Comparison of ENCODE assay signal across 8 mouse cellular contexts in the genomic region with DNA sequence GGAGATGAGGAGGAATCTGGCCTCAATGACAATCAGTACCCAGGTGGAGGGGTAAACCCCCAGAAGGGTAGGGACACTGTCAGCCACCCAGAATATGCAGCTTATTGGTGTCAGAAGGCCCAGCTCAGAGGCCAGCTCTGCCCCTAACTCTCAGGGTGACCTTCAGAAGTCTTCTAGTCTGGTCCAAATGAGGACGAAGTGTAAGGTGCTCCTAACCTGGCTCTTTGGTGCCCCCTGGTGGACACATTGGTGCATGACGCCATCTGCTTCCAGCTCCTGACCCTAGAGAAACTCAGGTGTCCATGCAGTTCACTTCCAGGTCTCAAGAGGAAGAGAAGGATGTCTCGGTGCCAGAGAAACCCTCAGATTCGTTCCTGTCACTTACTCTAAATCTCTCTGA. TPM values are rescaled to one million over a fixed set of nuclear protein-coding genes. Genes with fewer than 3 reads are reported as not detected.
DNase-seq lines count a peak whose midpoint lies in the region; ATAC-seq lines count a peak whose summit lies in the region.

No protein-coding gene starts in this region.

- peaks cover 1% of the 10 kb centered on the region; the same call in 1 of the 2 replicates for H3K27me3 ChIP-seq in forebrain, embryonic 12.5 days
- peaks cover 3% of the 10 kb centered on the region; the same call in 1 of the 2 replicates for H3K27me3 ChIP-seq in hindbrain, embryonic 12.5 days

- H3K9ac ChIP-seq in forebrain, embryonic 12.5 days = no peak overlapping the region
- no peak overlapping the region for H3K9ac ChIP-seq in hindbrain, embryonic 12.5 days

- peaks cover 4% of the 10 kb centered on the region for H3K4me1 ChIP-seq in forebrain, embryonic 12.5 days
- no peaks in the 10 kb centered on the region for H3K4me1 ChIP-seq in hindbrain, embryonic 12.5 days

- DNase-seq in MN1 (ENCODE audit: low spot score) = peak; percentile 80
- DNase-seq in c-Kit-positive CD71-positive TER-119-positive erythroid progenitor cells, embryonic 14.5 days (ENCODE audit: low spot score) = peak; percentile 88
- DNase-seq in layer of hippocampus, postnatal 36 days = peak; percentile 47 to 58
- DNase-seq in lung, postnatal 4 days = peak; percentile 57 to 76
- peak; percentile 54 for DNase-seq in right cerebral cortex, postnatal 25 days
- DNase-seq in yolk sac, embryonic 10.5 days (ENCODE audit: low spot score) = peak; percentile 64

- no peak overlapping the region for H3K4me3 ChIP-seq in forebrain, embryonic 12.5 days (replicated peaks)
- no peak overlapping the region for H3K4me3 ChIP-seq in hindbrain, embryonic 12.5 days

- H3K36me3 ChIP-seq in forebrain, embryonic 12.5 days (replicated peaks) = no peaks in the 10 kb centered on the region
- no peaks in the 10 kb centered on the region for H3K36me3 ChIP-seq in hindbrain, embryonic 12.5 days

- 6% methylated on average over 4 of the region's 4 CpGs for WGBS in forebrain, embryonic 12.5 days
- WGBS in hindbrain, embryonic 12.5 days = 9% methylated on average over 4 of the region's 4 CpGs

- H3K27ac ChIP-seq in forebrain, embryonic 12.5 days = no peak overlapping the region
- H3K27ac ChIP-seq in hindbrain, embryonic 12.5 days = no peak overlapping the region

- ATAC-seq in forebrain, embryonic 12.5 days (ENCODE audit: low FRiP score) = peak; percentile 49; the same call in 1 of the 2 replicates
- peak; percentile 43 for ATAC-seq in hindbrain, embryonic 12.5 days (ENCODE audit: low FRiP score)

- no peak overlapping the region for H3K4me2 ChIP-seq in forebrain, embryonic 12.5 days
- H3K4me2 ChIP-seq in hindbrain, embryonic 12.5 days (replicated peaks) = no peak overlapping the region

- H3K9me3 ChIP-seq in forebrain, embryonic 12.5 days = no peaks in the 10 kb centered on the region
- H3K9me3 ChIP-seq in hindbrain, embryonic 12.5 days (replicated peaks) = no peaks in the 10 kb centered on the region

RNA-seq across cellular contexts. Expression of a gene that starts 13.3 kb away (rescaled TPM):
- 88.9 and 95.5 TPM in 2 replicates for polyA plus RNA-seq in forebrain, embryonic 12.5 days (2016; fragmentation: Nextera tagmentation; extraction: Ambion mirVana)
- polyA plus RNA-seq in hindbrain, embryonic 12.5 days (2016; fragmentation: Nextera tagmentation; extraction: Ambion mirVana) = 85.2 and 85.3 TPM in 2 replicates
- total RNA-seq in layer of hippocampus, postnatal 36 days (2021) = 10 to 100 TPM; 12.0 to 13.2 TPM

RNA-seq across cellular contexts. Expression of a gene that starts 16.1 kb away (rescaled TPM):
- polyA plus RNA-seq in forebrain, embryonic 12.5 days (2016; fragmentation: Nextera tagmentation; extraction: Ambion mirVana) = 18.8 and 22.3 TPM in 2 replicates
- polyA plus RNA-seq in hindbrain, embryonic 12.5 days (2016; fragmentation: Nextera tagmentation; extraction: Ambion mirVana) = 44.2 and 46.0 TPM in 2 replicates
- 10 to 100 TPM; 94.1 to 94.6 TPM for total RNA-seq in layer of hippocampus, postnatal 36 days (2021)

RNA-seq across cellular contexts. Expression of a gene that starts 16.2 kb away (rescaled TPM):
- polyA plus RNA-seq in forebrain, embryonic 12.5 days (2016; fragmentation: Nextera tagmentation; extraction: Ambion mirVana) = not detected in 2 replicates
- polyA plus RNA-seq in hindbrain, embryonic 12.5 days (2016; fragmentation: Nextera tagmentation; extraction: Ambion mirVana) = 0.46 TPM in 1 of 2 replicates, not detected in the other
- total RNA-seq in layer of hippocampus, postnatal 36 days (2021) = 1 to 10 TPM in 1 of 2 experiments, not detected in 1; 1.1 TPM
